Mouse (Mus musculus) heart, postnatal 0 days (tissue): ENCODE measurements at regions not wholly inside any gene's neighbourhood (a gene's known extent, or its start where the extent isn't known, plus 50 kb on each side); places are given as distances from the start of the nearest gene placed in this dataset.

ENCODE experiments used
- CTCF ChIP-seq: IDR thresholded peaks from 2 replicates; pipeline ENCODE4 v1.5.1; 2016; ENCODE audit warnings: antibody characterized with exemption, control low read depth, low read depth
- EP300 ChIP-seq: IDR thresholded peaks from 2 replicates; pipeline ENCODE4 v1.6.1; 2016; ENCODE audit warnings: antibody characterized with exemption, low read depth

DNA sequence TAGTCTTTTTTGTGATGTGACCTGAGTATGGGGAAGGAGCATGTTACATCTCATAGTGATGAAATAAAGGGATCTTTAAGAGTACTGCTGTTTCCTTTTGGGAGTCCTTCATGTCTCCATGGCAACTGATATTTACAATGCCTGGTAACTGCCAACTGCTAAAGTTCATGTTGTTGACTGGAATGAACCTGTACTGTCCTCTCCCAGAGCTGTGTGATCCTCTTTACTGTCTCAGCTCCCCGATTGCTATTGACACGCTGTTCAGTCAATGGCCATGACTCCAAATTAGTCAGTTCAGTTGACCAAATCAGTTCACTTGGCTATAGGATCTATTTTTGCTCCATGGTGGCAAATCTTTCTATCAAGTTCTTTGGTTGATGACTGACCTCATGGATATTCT, 167.8 kb upstream of the H2al1a start:
- TF ChIP-seq CTCF (no peak), EP300 (no peak)
